Mouse (Mus musculus): ENCODE measurements around the gene Mgst2.

GRCm38 (mm10) chr3:51662557-51662956 lies 2.4 kb downstream of the Mgst2 start:
- TF ChIP-seq CTCF (IDR thresholded peaks at IDR 0.05; ENCODE audit: borderline replicate concordance, insufficient read depth, low read depth, low read length) (no peak), POLR2A (IDR thresholded peaks at IDR 0.05; ENCODE audit: borderline replicate concordance, insufficient read depth, low read length) (no peak)

Measured in cerebellum, adult 2 months (tissue).